Mouse (Mus musculus) hindbrain, embryonic 11.5 days (tissue): Measurements from ENCODE around the gene Ndfip2. TPM values are rescaled to one million over a fixed set of nuclear protein-coding genes. Genes with fewer than 3 reads are reported as not detected.

Experiments used
- ATAC-seq: fragments of 200-750 bp; cut with Nextera tagmentation; 2 replicates; pipeline ENCODE4 v1.8.0; 2017; ENCODE audit warnings: mild to moderate bottlenecking, moderate TSS enrichment, moderate library complexity; ENCODE audit not compliant: low FRiP score
- DNase-seq: peaks from one replicate; pipeline ENCODE4 v3.0.0-alpha.2; 2015; ENCODE audit warnings: low spot score
- H3K27ac ChIP-seq: fragments of 300-500 bp; sonication (generic); 2 replicates; pipeline ENCODE4 v1.5.1; 2014; ENCODE audit warnings: mild to moderate bottlenecking, low read depth, low read length
- H3K27me3 ChIP-seq: fragments of 300-500 bp; sonication (generic); 2 replicates; pipeline ENCODE4 v1.6.1; 2014; ENCODE audit warnings: mild to moderate bottlenecking, low read length, moderate library complexity, mixed read lengths; ENCODE audit not compliant: control insufficient read depth, insufficient read depth
- H3K36me3 ChIP-seq: fragments of 300-500 bp; sonication (generic); 2 replicates; pipeline ENCODE4 v1.6.1; 2014; ENCODE audit warnings: mild to moderate bottlenecking, low read length, moderate library complexity, mixed read lengths; ENCODE audit not compliant: control insufficient read depth, insufficient read depth
- H3K4me1 ChIP-seq: fragments of 300-500 bp; sonication (generic); replicated peaks from 2 replicates; pipeline ENCODE4 v1.6.1; 2014; ENCODE audit warnings: low read length, mixed read lengths; ENCODE audit not compliant: control insufficient read depth, insufficient read depth
- H3K4me2 ChIP-seq: fragments of 300-500 bp; sonication (generic); replicated peaks from 2 replicates; pipeline ENCODE4 v1.6.1; 2014; ENCODE audit warnings: mild to moderate bottlenecking, low read depth, low read length
- H3K4me3 ChIP-seq: fragments of 300-500 bp; sonication (generic); 2 replicates; pipeline ENCODE4 v1.5.1; 2014; ENCODE audit warnings: low read depth, low read length
- H3K9ac ChIP-seq: fragments of 300-500 bp; sonication (generic); 2 replicates; pipeline ENCODE4 v1.6.1; 2014; ENCODE audit warnings: low read depth, low read length
- H3K9me3 ChIP-seq: fragments of 300-500 bp; sonication (generic); 2 replicates; pipeline ENCODE4 v1.6.1; 2016; ENCODE audit warnings: low read length; ENCODE audit not compliant: control insufficient read depth
- WGBS: fragments of 180-500 bp; shearing (Covaris S2); extraction: QIAGEN DNeasy Blood & Tissue Kit; methylation state at CpG from one replicate; pipeline ENCODE4 v1.1.7; 2014; 5-methylcytosine and 5-hydroxymethylcytosine counted together
- polyA plus RNA-seq: library from polyadenylated mRNA; unstranded; fragments of >200 nt; fragmentation: Nextera tagmentation; extraction: Ambion mirVana; gene quantifications from 2 replicates; pipeline ENCODE4 v1.2.1, GENCODE M21; 2014

The Ndfip2 gene
- polyA plus RNA-seq, 1 experiment from 2014 or later = 84.8 TPM

DNA sequence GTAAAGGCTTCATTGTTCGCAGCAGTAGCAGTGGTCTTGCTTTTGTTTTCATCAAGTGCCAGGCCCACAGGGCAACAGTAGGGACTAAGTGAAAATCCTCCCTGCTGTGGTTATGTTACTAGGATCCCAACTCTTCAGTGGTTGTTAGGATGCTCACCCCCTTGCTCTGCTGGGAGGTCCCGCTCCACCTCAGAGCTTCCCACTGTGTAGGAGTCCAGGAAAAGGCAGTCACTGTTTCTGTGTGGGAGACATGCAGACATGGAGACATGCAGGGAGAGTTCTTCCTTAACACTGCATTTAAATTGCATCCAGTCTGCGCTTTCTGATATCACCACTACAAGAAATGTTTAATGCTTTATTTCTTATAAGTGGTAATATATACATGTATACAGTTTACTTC is 35.4 kb downstream of the Ndfip2 start:
- no peak for DNase-seq
- Histone ChIP-seq H3K4me1 (no peaks in the 10 kb centered on the region), H3K27ac (no peak overlapping the region), H3K27me3 (no peaks in the 10 kb centered on the region), H3K4me3 (no peak overlapping the region), H3K4me2 (no peak overlapping the region), H3K9ac (no peak overlapping the region), H3K36me3 (no peaks in the 10 kb centered on the region), H3K9me3 (no peaks in the 10 kb centered on the region)
- WGBS = 86% methylated on average over 3 of the region's 3 CpGs
- ATAC-seq = no peak

GRCm38 (mm10) chr14:105295820-105296582 is 37.6 kb downstream of the Ndfip2 start:
- Histone ChIP-seq H3K9ac (no peak overlapping the region), H3K27ac (no peak overlapping the region), H3K36me3 (no peaks in the 10 kb centered on the region), H3K27me3 (no peaks in the 10 kb centered on the region), H3K4me3 (no peak overlapping the region), H3K4me1 (no peaks in the 10 kb centered on the region), H3K4me2 (no peak overlapping the region), H3K9me3 (no peaks in the 10 kb centered on the region)
- peak; percentile 59 for ATAC-seq
- peak; percentile 71 for DNase-seq
- WGBS = 65% methylated on average over 6 of the region's 6 CpGs

GRCm38 (mm10) chr14:105299744-105300255 is 41.4 kb downstream of the Ndfip2 start:
- H3K27ac ChIP-seq = no peak overlapping the region

DNA sequence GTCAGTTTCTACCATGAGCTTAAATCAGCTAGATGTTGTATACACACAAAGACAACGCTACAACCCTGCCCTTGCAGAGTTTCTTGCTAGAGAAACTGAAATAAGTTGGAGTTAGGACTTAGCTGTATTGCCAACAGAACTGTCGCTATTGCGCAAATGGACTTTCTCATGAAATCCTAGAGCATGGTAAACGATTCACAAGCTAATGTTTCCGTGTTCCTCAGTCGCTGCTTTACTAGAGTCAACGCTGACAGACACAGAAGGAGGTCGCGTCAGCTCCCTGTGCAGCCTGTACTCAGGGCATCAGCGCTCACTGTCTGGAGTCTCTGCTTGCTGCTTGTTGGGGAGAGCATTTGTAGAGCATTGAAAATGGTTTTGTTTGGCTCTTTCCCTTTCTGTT is 42.2 kb downstream of the Ndfip2 start:
- Histone ChIP-seq H3K27ac (no peak overlapping the region), H3K4me2 (no peak overlapping the region), H3K4me1 (no peaks in the 10 kb centered on the region), H3K9ac (no peak overlapping the region), H3K27me3 (no peaks in the 10 kb centered on the region), H3K9me3 (no peaks in the 10 kb centered on the region), H3K4me3 (no peak overlapping the region), H3K36me3 (no peaks in the 10 kb centered on the region)
- 61% methylated on average over 10 of the region's 10 CpGs for WGBS
- DNase-seq (no peak), ATAC-seq (no peak)

More at GRCm38 (mm10) chr14:105299744-105300255, 41.4 kb downstream of the Ndfip2 start:
- Histone ChIP-seq H3K36me3 (no peaks in the 10 kb centered on the region), H3K9me3 (no peaks in the 10 kb centered on the region), H3K4me1 (no peaks in the 10 kb centered on the region), H3K4me2 (no peak overlapping the region), H3K27me3 (no peaks in the 10 kb centered on the region), H3K4me3 (no peak overlapping the region), H3K9ac (no peak overlapping the region)
- ATAC-seq (no peak), DNase-seq (no peak)
- 75% methylated on average over 5 of the region's 5 CpGs for WGBS

DNA sequence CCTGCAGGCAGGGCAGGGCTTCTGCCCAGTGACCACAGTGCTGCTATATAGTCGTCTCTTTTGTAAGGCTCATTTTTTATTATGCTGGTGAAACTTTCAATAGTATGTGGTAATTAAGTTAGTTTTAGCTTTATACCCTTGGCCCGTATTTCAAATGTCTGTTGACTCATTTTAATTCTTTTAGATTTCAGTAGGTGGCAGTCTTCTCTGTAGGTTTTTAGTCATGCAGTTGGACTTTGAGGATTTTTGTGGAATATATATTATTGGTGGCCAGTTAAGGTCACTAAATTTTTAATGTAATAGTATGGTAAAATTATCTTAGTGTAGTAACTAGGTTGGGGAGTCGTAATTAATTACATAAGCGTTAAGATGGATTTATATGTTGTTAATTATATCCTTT is 44.3 kb downstream of the Ndfip2 start:
- Histone ChIP-seq H3K9ac (no peak overlapping the region), H3K36me3 (no peaks in the 10 kb centered on the region), H3K27ac (no peak overlapping the region), H3K9me3 (no peaks in the 10 kb centered on the region), H3K4me3 (no peak overlapping the region), H3K27me3 (no peaks in the 10 kb centered on the region), H3K4me1 (no peaks in the 10 kb centered on the region), H3K4me2 (no peak overlapping the region)
- WGBS = 61% methylated on average over 4 of the region's 4 CpGs
- ATAC-seq = no peak
- DNase-seq = no peak

DNA sequence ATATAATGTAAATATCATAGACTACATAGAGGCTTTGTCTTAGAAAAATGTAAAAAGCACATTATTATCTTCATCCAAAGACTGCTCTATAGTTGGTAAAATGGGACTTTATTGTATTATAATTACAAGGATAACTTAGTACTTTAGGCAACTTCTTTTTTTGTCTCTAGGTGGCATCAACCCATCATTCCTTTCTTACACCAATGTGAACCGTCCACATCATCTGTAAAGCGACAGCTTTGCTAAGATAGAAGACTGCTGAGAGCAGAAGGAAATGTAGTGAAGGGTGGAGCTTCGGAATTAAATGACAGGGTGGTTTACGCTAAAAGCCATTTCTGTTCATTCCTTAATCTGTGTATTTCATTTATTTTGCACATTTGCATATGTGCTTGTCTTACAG is 49.3 kb downstream of the Ndfip2 start:
- WGBS = 87% methylated on average over 4 of the region's 4 CpGs
- no peaks in the 10 kb centered on the region for H3K9me3 ChIP-seq
- H3K36me3 ChIP-seq = no peaks in the 10 kb centered on the region
- no peak overlapping the region for H3K4me2 ChIP-seq
- H3K27me3 ChIP-seq = no peaks in the 10 kb centered on the region
- no peak overlapping the region for H3K27ac ChIP-seq
- no peak overlapping the region for H3K9ac ChIP-seq
- H3K4me1 ChIP-seq = no peaks in the 10 kb centered on the region
- no peak overlapping the region for H3K4me3 ChIP-seq
- DNase-seq = no peak
- ATAC-seq = no peak

GRCm38 (mm10) chr14:105312366-105312765 is 54.0 kb downstream of the Ndfip2 start:
- Histone ChIP-seq H3K4me1 (no peaks in the 10 kb centered on the region), H3K4me2 (no peak overlapping the region), H3K4me3 (no peak overlapping the region), H3K9me3 (no peaks in the 10 kb centered on the region), H3K27ac (no peak overlapping the region), H3K9ac (no peak overlapping the region), H3K36me3 (no peaks in the 10 kb centered on the region), H3K27me3 (no peaks in the 10 kb centered on the region)
- 85% methylated on average over 4 of the region's 4 CpGs for WGBS
- ATAC-seq (no peak), DNase-seq (no peak)

- Histone ChIP-seq H3K27ac (no peak overlapping the region), H3K4me2 (no peak overlapping the region), H3K4me1 (no peaks in the 10 kb centered on the region), H3K27me3 (no peaks in the 10 kb centered on the region), H3K9ac (no peak overlapping the region), H3K36me3 (no peaks in the 10 kb centered on the region), H3K4me3 (no peak overlapping the region), H3K9me3 (no peaks in the 10 kb centered on the region)
- 77% methylated on average over 2 of the region's 2 CpGs for WGBS
- DNase-seq (no peak), ATAC-seq (no peak)
Measured at GRCm38 (mm10) chr14:105312944-105313343, 54.6 kb downstream of the Ndfip2 start.

GRCm38 (mm10) chr14:105313877-105314276 is 55.5 kb downstream of the Ndfip2 start:
- WGBS = 57% methylated on average over 5 of the region's 5 CpGs
- ATAC-seq = no peak
- no peak overlapping the region for H3K4me3 ChIP-seq
- H3K36me3 ChIP-seq = no peaks in the 10 kb centered on the region
- H3K27ac ChIP-seq = no peak overlapping the region
- H3K27me3 ChIP-seq = no peaks in the 10 kb centered on the region
- DNase-seq = no peak
- no peak overlapping the region for H3K4me2 ChIP-seq
- H3K4me1 ChIP-seq = no peaks in the 10 kb centered on the region
- H3K9ac ChIP-seq = no peak overlapping the region
- no peaks in the 10 kb centered on the region for H3K9me3 ChIP-seq
